Mouse (Mus musculus) adrenal gland, adult 8-10 months (tissue): ENCODE measurements around the gene Kl. TPM values are rescaled to one million over a fixed set of nuclear protein-coding genes. Genes with fewer than 3 reads are reported as not detected.

Source experiments
- DNase-seq: peaks from one replicate; pipeline ENCODE4 v3.0.0; 2022
- total RNA-seq, 4 experiments: library from RNA; stranded (reverse); gene quantifications; 2 replicates each; pipeline ENCODE4 v1.2.4; 2022

The Kl gene
- total RNA-seq, 4 experiments from 2014 or later = 0.13 to 0.17 TPM; not detected in 2

GRCm38 (mm10) chr5:151034715-151035512, 82.5 kb downstream of the Kl start:
- DNase-seq = no peak

- DNase-seq = no peak
Observed at GRCm38 (mm10) chr5:151037871-151038270, 85.5 kb downstream of the Kl start.

- DNase-seq = no peak
Observed at GRCm38 (mm10) chr5:151042911-151043310, 90.5 kb downstream of the Kl start.
